Mouse (Mus musculus): ENCODE data around the gene Irgc1. TPM values are rescaled to one million over a fixed set of nuclear protein-coding genes. Genes with fewer than 3 reads are reported as not detected.

Gene Irgc1
- polyA plus RNA-seq, 1 experiment from 2014 or later, result 0.24 TPM

GRCm38 (mm10) chr7:24480986-24481473, 28.9 kb upstream of the Irgc1 start:
- H3K36me3 ChIP-seq (ENCODE audit: insufficient read depth, low read length), result no peaks in the 10 kb centered on the region
- DNase-seq (ENCODE audit: low spot score), result no peak
- H3K9me3 ChIP-seq (ENCODE audit: low read length), result no peaks in the 10 kb centered on the region
- peaks cover 4% of the 10 kb centered on the region; the same call in 1 of the 2 replicates for H3K4me1 ChIP-seq (ENCODE audit: insufficient read depth, low read depth, low read length)
- WGBS, result 8% methylated on average over 14 of the region's 14 CpGs
- TF ChIP-seq EP300 (IDR thresholded peaks at IDR 0.05) (no peak), CTCF (IDR thresholded peaks at IDR 0.05) (no peak)
- peaks cover 12% of the 10 kb centered on the region; the same call in 1 of the 2 replicates for H3K27me3 ChIP-seq (replicated peaks; ENCODE audit: insufficient read depth, low read length)
- H3K4me2 ChIP-seq (replicated peaks; ENCODE audit: low read depth, low read length), result peak overlapping the region; percentile 91
- H3K27ac ChIP-seq (ENCODE audit: low read length), result no peak overlapping the region
- H3K9ac ChIP-seq (replicated peaks; ENCODE audit: low read depth), result no peak overlapping the region
- peak overlapping the region; percentile 56; the same call in 1 of the 2 replicates for H3K4me3 ChIP-seq (ENCODE audit: low read depth, low read length)
- peak; percentile 5; the same call in 1 of the 2 replicates for ATAC-seq

GRCm38 (mm10) chr7:24480121-24480941, 28.2 kb upstream of the Irgc1 start:
- Histone ChIP-seq H3K4me3 (ENCODE audit: low read depth, low read length) (no peak overlapping the region), H3K27ac (ENCODE audit: low read length) (no peak overlapping the region), H3K4me2 (replicated peaks; ENCODE audit: low read depth, low read length) (no peak overlapping the region), H3K4me1 (ENCODE audit: insufficient read depth, low read depth, low read length) (peaks cover 4% of the 10 kb centered on the region; the same call in 1 of the 2 replicates), H3K9ac (replicated peaks; ENCODE audit: low read depth) (no peak overlapping the region), H3K9me3 (ENCODE audit: low read length) (no peaks in the 10 kb centered on the region), H3K36me3 (ENCODE audit: insufficient read depth, low read length) (no peaks in the 10 kb centered on the region), H3K27me3 (replicated peaks; ENCODE audit: insufficient read depth, low read length) (peaks cover 12% of the 10 kb centered on the region; the same call in 1 of the 2 replicates)
- no peak for DNase-seq (ENCODE audit: low spot score)
- no peak for TF ChIP-seq EP300 (IDR thresholded peaks at IDR 0.05)
- no peak for TF ChIP-seq CTCF (IDR thresholded peaks at IDR 0.05)
- 47% methylated on average over 18 of the region's 18 CpGs for WGBS
- ATAC-seq, result no peak

- H3K9me3 ChIP-seq (ENCODE audit: low read length), result no peaks in the 10 kb centered on the region
- peaks cover 4% of the 10 kb centered on the region; the same call in 1 of the 2 replicates for H3K4me1 ChIP-seq (ENCODE audit: insufficient read depth, low read depth, low read length)
- H3K27ac ChIP-seq (ENCODE audit: low read length), result no peak overlapping the region
- H3K27me3 ChIP-seq (replicated peaks; ENCODE audit: insufficient read depth, low read length), result peaks cover 12% of the 10 kb centered on the region; the same call in 1 of the 2 replicates
- DNase-seq (ENCODE audit: low spot score), result no peak
- H3K9ac ChIP-seq (replicated peaks; ENCODE audit: low read depth), result no peak overlapping the region
- no peak overlapping the region for H3K4me2 ChIP-seq (replicated peaks; ENCODE audit: low read depth, low read length)
- WGBS, result 94% methylated on average over 2 of the region's 2 CpGs
- no peaks in the 10 kb centered on the region for H3K36me3 ChIP-seq (ENCODE audit: insufficient read depth, low read length)
- TF ChIP-seq CTCF (IDR thresholded peaks at IDR 0.05), result no peak
- TF ChIP-seq EP300 (IDR thresholded peaks at IDR 0.05), result no peak
- no peak for ATAC-seq
- no peak overlapping the region for H3K4me3 ChIP-seq (ENCODE audit: low read depth, low read length)
Observed at GRCm38 (mm10) chr7:24479685-24480084, 27.6 kb upstream of the Irgc1 start.

- H3K27me3 ChIP-seq (replicated peaks; ENCODE audit: insufficient read depth, low read length), result peaks cover 12% of the 10 kb centered on the region; the same call in 1 of the 2 replicates
- H3K4me3 ChIP-seq (ENCODE audit: low read depth, low read length), result no peak overlapping the region
- H3K9me3 ChIP-seq (ENCODE audit: low read length), result no peaks in the 10 kb centered on the region
- TF ChIP-seq EP300 (IDR thresholded peaks at IDR 0.05), result no peak
- no peak for TF ChIP-seq CTCF (IDR thresholded peaks at IDR 0.05)
- H3K4me2 ChIP-seq (replicated peaks; ENCODE audit: low read depth, low read length), result no peak overlapping the region
- peaks cover 4% of the 10 kb centered on the region; the same call in 1 of the 2 replicates for H3K4me1 ChIP-seq (ENCODE audit: insufficient read depth, low read depth, low read length)
- H3K27ac ChIP-seq (ENCODE audit: low read length), result no peak overlapping the region
- no peaks in the 10 kb centered on the region for H3K36me3 ChIP-seq (ENCODE audit: insufficient read depth, low read length)
- no peak for DNase-seq (ENCODE audit: low spot score)
- WGBS, result 72% methylated on average over 5 of the region's 5 CpGs
- ATAC-seq, result no peak
- no peak overlapping the region for H3K9ac ChIP-seq (replicated peaks; ENCODE audit: low read depth)
Observed at GRCm38 (mm10) chr7:24478911-24479310, 26.8 kb upstream of the Irgc1 start.

- Histone ChIP-seq H3K9me3 (ENCODE audit: low read length) (no peaks in the 10 kb centered on the region), H3K4me2 (replicated peaks; ENCODE audit: low read depth, low read length) (no peak overlapping the region), H3K4me3 (ENCODE audit: low read depth, low read length) (no peak overlapping the region), H3K9ac (replicated peaks; ENCODE audit: low read depth) (no peak overlapping the region), H3K4me1 (ENCODE audit: insufficient read depth, low read depth, low read length) (peaks cover 4% of the 10 kb centered on the region; the same call in 1 of the 2 replicates), H3K27me3 (replicated peaks; ENCODE audit: insufficient read depth, low read length) (peaks cover 12% of the 10 kb centered on the region; the same call in 1 of the 2 replicates), H3K36me3 (ENCODE audit: insufficient read depth, low read length) (peaks cover 9% of the 10 kb centered on the region; the same call in 1 of the 2 replicates), H3K27ac (ENCODE audit: low read length) (no peak overlapping the region)
- no peak for ATAC-seq
- TF ChIP-seq EP300 (IDR thresholded peaks at IDR 0.05) (no peak), CTCF (IDR thresholded peaks at IDR 0.05) (no peak)
- WGBS, result 88% methylated on average over 7 of the region's 7 CpGs
- no peak for DNase-seq (ENCODE audit: low spot score)
Observed at GRCm38 (mm10) chr7:24476856-24477255, 24.8 kb upstream of the Irgc1 start.

- TF ChIP-seq EP300 (IDR thresholded peaks at IDR 0.05), result no peak
- TF ChIP-seq CTCF (IDR thresholded peaks at IDR 0.05), result no peak
- WGBS, result 81% methylated on average over 8 of the region's 8 CpGs
Observed at GRCm38 (mm10) chr7:24476338-24476737, 24.2 kb upstream of the Irgc1 start.

More at GRCm38 (mm10) chr7:24476338-24476737, 24.2 kb upstream of the Irgc1 start:
- no peak for ATAC-seq
- DNase-seq (ENCODE audit: low spot score), result no peak
- Histone ChIP-seq H3K27me3 (replicated peaks; ENCODE audit: insufficient read depth, low read length) (peaks cover 8% of the 10 kb centered on the region; the same call in 1 of the 2 replicates), H3K4me1 (ENCODE audit: insufficient read depth, low read depth, low read length) (peaks cover under 1% of the 10 kb centered on the region; the same call in 1 of the 2 replicates), H3K27ac (ENCODE audit: low read length) (no peak overlapping the region), H3K9me3 (ENCODE audit: low read length) (no peaks in the 10 kb centered on the region), H3K9ac (replicated peaks; ENCODE audit: low read depth) (no peak overlapping the region), H3K4me2 (replicated peaks; ENCODE audit: low read depth, low read length) (no peak overlapping the region), H3K36me3 (ENCODE audit: insufficient read depth, low read length) (peaks cover 9% of the 10 kb centered on the region; the same call in 1 of the 2 replicates), H3K4me3 (ENCODE audit: low read depth, low read length) (no peak overlapping the region)
